Mouse (Mus musculus) monocyte, adult 5-6 weeks (primary cell): ENCODE measurements around the gene Pigq. TPM values are rescaled to one million over a fixed set of nuclear protein-coding genes. Genes with fewer than 3 reads are reported as not detected.

Experiments
- total RNA-seq: library from RNA; stranded (forward); fragments of 200-1000, 200-491, 200-594 nt; gene quantifications from 3 replicates; pipeline ENCODE4 v1.2.3, GENCODE M21; 2017

Pigq gene
- total RNA-seq, 1 experiment from 2014 or later, result 18.4 TPM

Other genes with a start within 250 kb of the Pigq start
- not detected in 3 replicates for gene Gng13, start 227.8 kb downstream of the Pigq start, total RNA-seq
- 1.1 to 5.0 TPM (median 3.0 TPM) in 3 replicates for gene Chtf18, start 217.5 kb downstream of the Pigq start, total RNA-seq
- gene Rpusd1, start 217.3 kb downstream of the Pigq start, total RNA-seq, result 0.95 to 2.5 TPM in 2 of 3 replicates, not detected in the other
- gene Mslnl, start 208.9 kb downstream of the Pigq start, total RNA-seq, result not detected in 3 replicates
- gene Msln, start 190.6 kb downstream of the Pigq start, total RNA-seq, result not detected in 3 replicates
- gene Narfl, start 171.2 kb downstream of the Pigq start, total RNA-seq, result 22.3 to 32.1 TPM (median 27.3 TPM) in 3 replicates
- gene Haghl, start 159.3 kb downstream of the Pigq start, total RNA-seq, result 16.0 to 49.1 TPM (median 25.3 TPM) in 3 replicates
- not detected in 3 replicates for gene Ccdc78, start 158.4 kb downstream of the Pigq start, total RNA-seq
- 30.7 to 53.7 TPM (median 38.7 TPM) in 3 replicates for gene Fam173a, start 152.0 kb downstream of the Pigq start, total RNA-seq
- not detected in 3 replicates for gene AC134908.4, start 149.3 kb downstream of the Pigq start, total RNA-seq
- gene Metrn, start 147.8 kb downstream of the Pigq start, total RNA-seq, result 5.1 to 6.4 TPM (median 6.1 TPM) in 3 replicates
- not detected in 3 replicates for gene Fbxl16, start 135.9 kb downstream of the Pigq start, total RNA-seq
- gene Wdr24, start 121.3 kb downstream of the Pigq start, total RNA-seq, result 10.7 to 16.6 TPM (median 15.6 TPM) in 3 replicates
- gene Jmjd8, start 116.1 kb downstream of the Pigq start, total RNA-seq, result 7.9 to 20.3 TPM (median 11.0 TPM) in 3 replicates
- 74.5 to 81.4 TPM (median 75.3 TPM) in 3 replicates for gene Stub1, start 111.5 kb downstream of the Pigq start, total RNA-seq
- gene Rhbdl1, start 107.6 kb downstream of the Pigq start, total RNA-seq, result 1.8 TPM in 1 of 3 replicates, not detected in the others
- gene Gm20683, start 103.2 kb downstream of the Pigq start, total RNA-seq, result 0.43 to 2.9 TPM (median 2.1 TPM) in 3 replicates
- 17.6 to 38.7 TPM (median 34.3 TPM) in 3 replicates for gene Rhot2, start 100.1 kb downstream of the Pigq start, total RNA-seq
- gene Wdr90, start 83.4 kb downstream of the Pigq start, total RNA-seq, result 2.9 to 7.7 TPM (median 3.4 TPM) in 3 replicates
- gene Mcrip2, start 76.2 kb downstream of the Pigq start, total RNA-seq, result 1.1 to 5.7 TPM (median 1.6 TPM) in 3 replicates
- gene Mettl26, start 69.9 kb downstream of the Pigq start, total RNA-seq, result 1.3 to 10.0 TPM (median 7.0 TPM) in 3 replicates
- gene Wfikkn1, start 64.1 kb downstream of the Pigq start, total RNA-seq, result 1.0 to 2.1 TPM (median 1.4 TPM) in 3 replicates
- gene Rab40c, start 25.2 kb downstream of the Pigq start, total RNA-seq, result 3.5 to 7.1 TPM (median 3.8 TPM) in 3 replicates
- gene Nhlrc4, start within 50 bp of the Pigq start, total RNA-seq, result not detected in 3 replicates
- gene A930017K11Rik, start 7.6 kb upstream of the Pigq start, total RNA-seq, result not detected in 3 replicates
- gene Capn15, start 40.9 kb upstream of the Pigq start, total RNA-seq, result 2.3 to 6.6 TPM (median 6.1 TPM) in 3 replicates
- 0.32 to 4.0 TPM (median 1.2 TPM) in 3 replicates for gene Rab11fip3, start 124.6 kb upstream of the Pigq start, total RNA-seq
- 7.7 to 13.9 TPM (median 12.5 TPM) in 3 replicates for gene Decr2, start 145.4 kb upstream of the Pigq start, total RNA-seq
- 1.1 TPM in 1 of 3 replicates, not detected in the others for gene Nme4, start 150.7 kb upstream of the Pigq start, total RNA-seq
- gene Tmem8, start 168.4 kb upstream of the Pigq start, total RNA-seq, result 7.4 to 10.9 TPM (median 8.5 TPM) in 3 replicates
- 13.0 to 19.6 TPM (median 13.9 TPM) in 3 replicates for gene Mrpl28, start 178.6 kb upstream of the Pigq start, total RNA-seq
- gene Axin1, start 193.8 kb upstream of the Pigq start, total RNA-seq, result 163 to 305 TPM (median 248 TPM) in 3 replicates